Comparison of ENCODE assay signal across 10 mouse cellular contexts in the genomic region with DNA sequence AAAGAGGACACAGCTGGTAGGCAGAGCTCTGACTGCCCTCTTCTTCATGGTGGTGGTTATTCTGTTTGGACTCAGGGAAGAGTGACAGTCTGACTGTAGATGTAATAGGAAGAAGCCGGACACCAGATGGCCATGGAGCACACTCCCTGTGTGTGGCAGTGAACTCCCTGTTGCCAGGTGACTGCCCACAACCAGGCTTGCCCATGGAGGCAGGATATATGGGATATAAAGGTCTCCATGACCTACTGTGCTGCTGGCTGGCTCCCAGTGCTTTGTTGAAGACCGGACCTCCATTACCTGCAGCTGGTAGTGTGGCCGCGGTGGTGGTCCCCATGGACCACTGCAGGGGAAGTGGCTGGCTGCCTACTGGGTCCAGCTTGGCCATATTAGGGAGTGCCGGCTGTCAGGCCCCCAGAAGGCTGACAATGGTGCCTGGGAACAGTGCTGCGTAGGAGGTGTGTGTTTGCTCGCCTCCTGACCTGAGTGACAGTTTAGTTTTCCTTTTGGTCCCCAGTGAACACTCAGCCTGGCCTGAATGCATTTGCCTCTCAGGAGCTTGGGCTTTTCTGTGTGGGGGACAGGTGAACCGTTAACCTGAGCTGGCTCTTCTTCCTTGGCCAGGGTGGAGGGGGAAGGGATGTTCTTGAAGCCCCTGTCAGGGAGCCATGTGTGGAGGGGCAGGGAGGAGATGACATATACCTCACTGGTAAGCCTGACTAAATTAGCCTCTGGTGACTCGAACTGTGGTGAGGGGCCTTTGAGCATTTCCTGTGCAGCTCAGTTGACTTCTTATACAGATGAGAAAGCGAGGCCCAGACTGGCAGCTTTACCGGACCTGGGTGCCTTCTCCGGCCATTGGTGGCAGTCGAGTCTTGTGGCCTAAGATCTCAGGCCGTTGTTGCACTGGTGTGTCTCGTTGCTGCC.
DNase-seq lines count a peak whose midpoint lies in the region; ATAC-seq and TF ChIP-seq lines count a peak whose summit lies in the region.
"Had no signal": no experiment of that assay in that cellular context is flagged by ENCODE, and none has a peak within 500 bp of the region (broad histone marks: within the 10 kb centered on the region; RNA-seq: fewer than 3 reads in every experiment).

No protein-coding gene starts in this region.

- DNase-seq in testis, postnatal 10 days (ENCODE audit: low spot score) = no peak
- no peak for DNase-seq in adrenal gland, adult 8-10 months
- DNase-seq: thymus, adult 2 months had no signal

- TF ChIP-seq CTCF in testis, adult 2 months (IDR thresholded peaks at IDR 0.05; ENCODE audit: control insufficient read depth, insufficient read depth, insufficient replicate concordance, low read depth, low read length) = no peak

- H3K9ac ChIP-seq in heart, embryonic 16.5 days (ENCODE audit: low read length) = no peak overlapping the region
- no peak overlapping the region; the same call in 1 of the 2 replicates for H3K9ac ChIP-seq in heart, embryonic 12.5 days
- peak overlapping the region; percentile 51; the same call in 1 of the 2 replicates for H3K9ac ChIP-seq in hindbrain, embryonic 13.5 days
- peak overlapping the region; percentile 28; the same call in 1 of the 2 replicates for H3K9ac ChIP-seq in stomach, embryonic 16.5 days (ENCODE audit: low read length)
- H3K9ac ChIP-seq: liver, embryonic 14.5 days had no signal

- ATAC-seq in heart, embryonic 16.5 days (replicated peaks; ENCODE audit: extremely low read depth, insufficient read depth, low FRiP score) = peak; percentile 15; the same call in 1 of the 2 replicates
- ATAC-seq in heart, embryonic 12.5 days (ENCODE audit: insufficient number of reproducible peaks, low FRiP score) = no peak
- ATAC-seq in hindbrain, embryonic 13.5 days (ENCODE audit: low FRiP score) = no peak
- ATAC-seq in stomach, embryonic 16.5 days (ENCODE audit: insufficient read depth, low FRiP score) = no peak
- ATAC-seq in granulocyte monocyte progenitor cell, adult 5-6 weeks (replicated peaks; ENCODE audit: poor library complexity, severe bottlenecking) = no peak

- H3K36me3 ChIP-seq in heart, embryonic 16.5 days (ENCODE audit: control insufficient read depth, insufficient read depth) = no peaks in the 10 kb centered on the region
- H3K36me3 ChIP-seq in heart, embryonic 12.5 days = no peaks in the 10 kb centered on the region
- H3K36me3 ChIP-seq in testis, adult 2 months (ENCODE audit: control insufficient read depth, insufficient read depth, low read length) = no peaks in the 10 kb centered on the region
- H3K36me3 ChIP-seq in hindbrain, embryonic 13.5 days = no peaks in the 10 kb centered on the region
- no peaks in the 10 kb centered on the region for H3K36me3 ChIP-seq in stomach, embryonic 16.5 days (ENCODE audit: control insufficient read depth, insufficient read depth, low read length)

- no peaks in the 10 kb centered on the region for H3K27me3 ChIP-seq in heart, embryonic 16.5 days (ENCODE audit: control insufficient read depth, insufficient read depth, low read length)
- H3K27me3 ChIP-seq in heart, embryonic 12.5 days (replicated peaks) = no peaks in the 10 kb centered on the region
- H3K27me3 ChIP-seq in testis, adult 2 months (ENCODE audit: control insufficient read depth, insufficient read depth, low read length) = no peaks in the 10 kb centered on the region
- H3K27me3 ChIP-seq in hindbrain, embryonic 13.5 days = no peaks in the 10 kb centered on the region
- no peaks in the 10 kb centered on the region for H3K27me3 ChIP-seq in stomach, embryonic 16.5 days (ENCODE audit: control insufficient read depth, insufficient read depth, low read length)

- H3K4me1 ChIP-seq in heart, embryonic 16.5 days (ENCODE audit: control insufficient read depth, insufficient read depth, low read length) = peaks cover 55% of the 10 kb centered on the region
- H3K4me1 ChIP-seq in heart, embryonic 12.5 days (replicated peaks) = peaks cover 92% of the 10 kb centered on the region
- peaks cover 2% of the 10 kb centered on the region; the same call in 1 of the 2 replicates for H3K4me1 ChIP-seq in testis, adult 2 months (ENCODE audit: control insufficient read depth, insufficient read depth, low read length)
- H3K4me1 ChIP-seq in hindbrain, embryonic 13.5 days (replicated peaks) = peaks cover 95% of the 10 kb centered on the region
- H3K4me1 ChIP-seq in stomach, embryonic 16.5 days (ENCODE audit: control insufficient read depth, insufficient read depth, low read length) = peaks cover 51% of the 10 kb centered on the region

- no peak for TF ChIP-seq POLR2A in testis, adult 2 months (IDR thresholded peaks at IDR 0.05; ENCODE audit: control insufficient read depth, low read depth, low read length)

- H3K9me3 ChIP-seq in heart, embryonic 16.5 days (replicated peaks; ENCODE audit: control insufficient read depth, low read length) = no peaks in the 10 kb centered on the region
- no peaks in the 10 kb centered on the region for H3K9me3 ChIP-seq in heart, embryonic 12.5 days (replicated peaks)
- no peaks in the 10 kb centered on the region for H3K9me3 ChIP-seq in hindbrain, embryonic 13.5 days
- no peaks in the 10 kb centered on the region for H3K9me3 ChIP-seq in stomach, embryonic 16.5 days (replicated peaks; ENCODE audit: control insufficient read depth, low read length)

- 67% methylated on average over 15 of the region's 15 CpGs for WGBS in heart, embryonic 16.5 days
- 72% methylated on average over 15 of the region's 15 CpGs for WGBS in heart, embryonic 12.5 days
- WGBS in hindbrain, embryonic 13.5 days = 64% methylated on average over 15 of the region's 15 CpGs
- WGBS in stomach, embryonic 16.5 days = 71% methylated on average over 15 of the region's 15 CpGs

- H3K27ac ChIP-seq in heart, embryonic 16.5 days (ENCODE audit: low read length) = no peak overlapping the region
- no peak overlapping the region for H3K27ac ChIP-seq in heart, embryonic 12.5 days (ENCODE audit: poor library complexity, severe bottlenecking)
- H3K27ac ChIP-seq in testis, adult 2 months (ENCODE audit: control insufficient read depth, insufficient read depth, low read depth, low read length) = no peak overlapping the region
- H3K27ac ChIP-seq in hindbrain, embryonic 13.5 days = peak overlapping the region; percentile 62
- peak overlapping the region; percentile 34 for H3K27ac ChIP-seq in stomach, embryonic 16.5 days (ENCODE audit: low read length)
- H3K27ac ChIP-seq: liver, embryonic 14.5 days had no signal

- no peak overlapping the region for H3K4me3 ChIP-seq in heart, embryonic 16.5 days (ENCODE audit: low read length)
- no peak overlapping the region for H3K4me3 ChIP-seq in heart, embryonic 12.5 days
- peak overlapping the region; percentile 47 for H3K4me3 ChIP-seq in testis, adult 2 months (ENCODE audit: control insufficient read depth, low read depth, low read length)
- H3K4me3 ChIP-seq in hindbrain, embryonic 13.5 days = no peak overlapping the region
- no peak overlapping the region for H3K4me3 ChIP-seq in stomach, embryonic 16.5 days (replicated peaks; ENCODE audit: low read length)

- H3K4me2 ChIP-seq in heart, embryonic 16.5 days (ENCODE audit: low read depth, low read length) = no peak overlapping the region
- no peak overlapping the region for H3K4me2 ChIP-seq in heart, embryonic 12.5 days
- no peak overlapping the region for H3K4me2 ChIP-seq in hindbrain, embryonic 13.5 days
- no peak overlapping the region for H3K4me2 ChIP-seq in stomach, embryonic 16.5 days (ENCODE audit: low read depth, low read length)

Comparison
In these comparisons a context has a peak if more than half of its experiments do, and no peak if none do; other contexts are left out.
1. H3K27ac ChIP-seq: peak in hindbrain, embryonic 13.5 days (single experiment) and stomach, embryonic 16.5 days (single experiment); none in heart, embryonic 16.5 days (single experiment), heart, embryonic 12.5 days (single experiment) and testis, adult 2 months (single experiment).
2. H3K9ac ChIP-seq: peak in hindbrain, embryonic 13.5 days (single experiment) and stomach, embryonic 16.5 days (single experiment); none in heart, embryonic 16.5 days (single experiment) and heart, embryonic 12.5 days (single experiment).